10 mouse cellular contexts compared by ENCODE assay signal in genomic region chr1:138835355-138835900, GRCm38 (mm10). TPM values are rescaled to one million over a fixed set of nuclear protein-coding genes. Genes with fewer than 3 reads are reported as not detected.
DNase-seq lines count a peak whose midpoint lies in the region; ATAC-seq lines count a peak whose summit lies in the region.
"Had no signal": no experiment of that assay in that cellular context is flagged by ENCODE, and none has a peak within 500 bp of the region (broad histone marks: within the 10 kb centered on the region; RNA-seq: fewer than 3 reads in every experiment).

No protein-coding gene starts in this region.

- peak; percentile 44 for ATAC-seq in activated CD4-positive, CD25-positive, alpha-beta regulatory T cell, adult 4 months
- peak; percentile 41 for ATAC-seq in granulocyte monocyte progenitor cell, adult 5-6 weeks (replicated peaks; ENCODE audit: poor library complexity, severe bottlenecking)
- no peak for ATAC-seq in midbrain, embryonic 15.5 days (replicated peaks)

- peak overlapping the region; percentile 45 for H3K4me2 ChIP-seq in midbrain, embryonic 15.5 days
- H3K4me2 ChIP-seq: embryonic facial prominence, embryonic 12.5 days; liver, embryonic 13.5 days; stomach, embryonic 15.5 days had no signal

- H3K27me3 ChIP-seq in midbrain, embryonic 15.5 days (replicated peaks): peaks cover 36% of the 10 kb centered on the region

- no peaks in the 10 kb centered on the region for H3K36me3 ChIP-seq in midbrain, embryonic 15.5 days (replicated peaks)
- H3K36me3 ChIP-seq: embryonic facial prominence, embryonic 12.5 days; liver, embryonic 13.5 days; stomach, embryonic 15.5 days had no signal

- peak overlapping the region; percentile 29 for H3K9ac ChIP-seq in midbrain, embryonic 15.5 days
- H3K9ac ChIP-seq: embryonic facial prominence, embryonic 12.5 days; liver, embryonic 13.5 days; stomach, embryonic 15.5 days had no signal

- WGBS in midbrain, embryonic 15.5 days: 3% methylated on average over 3 of the region's 3 CpGs

- no peaks in the 10 kb centered on the region for H3K9me3 ChIP-seq in midbrain, embryonic 15.5 days
- H3K9me3 ChIP-seq: embryonic facial prominence, embryonic 12.5 days; liver, embryonic 13.5 days; stomach, embryonic 15.5 days had no signal

- DNase-seq in left cerebral cortex, postnatal 25 days (ENCODE audit: low spot score in 2 of 2): peak; percentile 39 to 55
- no peak for DNase-seq in left cerebral cortex, postnatal 4 days
- DNase-seq in spleen, postnatal 10 days (ENCODE audit: low spot score in 2 of 2): no peak
- no peak for DNase-seq in frontal cortex, postnatal 36 days (ENCODE audit: low spot score in 2 of 2)
- DNase-seq: liver, embryonic 13.5 days had no signal

- H3K4me3 ChIP-seq in midbrain, embryonic 15.5 days: peak overlapping the region; percentile 48
- H3K4me3 ChIP-seq: embryonic facial prominence, embryonic 12.5 days; liver, embryonic 13.5 days; stomach, embryonic 15.5 days had no signal

- H3K4me1 ChIP-seq in midbrain, embryonic 15.5 days: no peaks in the 10 kb centered on the region; the same call in 1 of the 2 replicates
- H3K4me1 ChIP-seq: liver, embryonic 13.5 days; stomach, embryonic 15.5 days had no signal

- intact Hi-C loops in left cerebral cortex, postnatal 25 days (cut with DNase I): loop anchor here (1.0 to 10.0 kb wide), 5 partner anchors 127 to 509 kb away; partner anchors contain the start of gene Dennd1b
- intact Hi-C loops in left cerebral cortex, postnatal 4 days (cut with DNase I): loop anchor here (5.0 to 10.0 kb wide), 3 partner anchors 221 to 432 kb away; no protein-coding TSS in a partner anchor

- H3K27ac ChIP-seq in midbrain, embryonic 15.5 days: peak overlapping the region; percentile 90
- H3K27ac ChIP-seq: embryonic facial prominence, embryonic 12.5 days; liver, embryonic 13.5 days; stomach, embryonic 15.5 days had no signal

RNA-seq across cellular contexts. Expression of gene Lhx9, which starts 12.9 kb away (rescaled TPM):
- total RNA-seq in left cerebral cortex, postnatal 25 days (2021): under 1 TPM; 0.66 to 0.85 TPM
- total RNA-seq in left cerebral cortex, postnatal 4 days (2021): 1 to 10 TPM; 1.8 to 4.9 TPM
- polyA plus RNA-seq in activated CD4-positive, CD25-positive, alpha-beta regulatory T cell, adult 4 months (2017; shearing (Covaris generic)): not detected
- total RNA-seq in granulocyte monocyte progenitor cell, adult 5-6 weeks (2014; fragmentation: Nextera tagmentation): not detected in 2 replicates
- total RNA-seq in granulocyte monocyte progenitor cell, adult 5-6 weeks (2017): not detected in 2 replicates
- polyA plus RNA-seq in midbrain, embryonic 15.5 days (2015; fragmentation: Nextera tagmentation; extraction: Ambion mirVana): 124 and 139 TPM in 2 replicates

RNA-seq across cellular contexts. Expression of gene 2310009B15Rik, which starts 21.2 kb away (rescaled TPM):
- 10 to 100 TPM; 14.4 to 15.8 TPM for total RNA-seq in left cerebral cortex, postnatal 25 days (2021)
- total RNA-seq in left cerebral cortex, postnatal 4 days (2021): 10 to 100 TPM; 14.7 to 17.2 TPM
- polyA plus RNA-seq in activated CD4-positive, CD25-positive, alpha-beta regulatory T cell, adult 4 months (2017; shearing (Covaris generic)): 10 to 100 TPM; 13.2 to 18.1 TPM
- 13.2 and 22.3 TPM in 2 replicates for total RNA-seq in granulocyte monocyte progenitor cell, adult 5-6 weeks (2014; fragmentation: Nextera tagmentation)
- 10.2 and 15.2 TPM in 2 replicates for total RNA-seq in granulocyte monocyte progenitor cell, adult 5-6 weeks (2017)
- polyA plus RNA-seq in midbrain, embryonic 15.5 days (2015; fragmentation: Nextera tagmentation; extraction: Ambion mirVana): 33.6 and 37.6 TPM in 2 replicates

Comparison
In these comparisons a context has a peak if more than half of its experiments do, and no peak if none do; other contexts are left out.
1. DNase-seq: peak in left cerebral cortex, postnatal 25 days (2 of 2); none in left cerebral cortex, postnatal 4 days (single experiment), spleen, postnatal 10 days (0 of 2) and frontal cortex, postnatal 36 days (0 of 2).